Mouse (Mus musculus): ENCODE data around the gene Cfdp1.

Gene Cfdp1

DNA sequence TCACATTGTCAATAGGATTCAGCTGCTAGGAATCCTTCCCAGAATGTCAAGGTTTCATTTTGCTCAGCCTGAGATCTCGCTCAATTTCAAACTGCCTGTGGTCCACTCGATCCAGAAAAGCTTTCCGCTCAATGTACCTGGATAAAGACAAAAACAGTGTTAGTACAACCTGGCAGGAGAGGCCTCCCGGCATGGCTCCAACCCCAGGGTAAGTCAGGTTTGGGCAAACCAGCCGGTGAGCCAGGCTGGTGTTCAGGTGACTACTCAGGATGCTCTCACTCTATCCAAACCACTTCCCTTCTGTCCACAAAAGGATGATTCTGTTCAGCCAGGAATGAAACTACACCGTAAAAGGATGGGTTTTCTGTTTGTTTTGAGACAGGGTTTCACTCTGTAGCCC is 85.4 kb downstream of the Cfdp1 start:
- no peak for DNase-seq

DNA sequence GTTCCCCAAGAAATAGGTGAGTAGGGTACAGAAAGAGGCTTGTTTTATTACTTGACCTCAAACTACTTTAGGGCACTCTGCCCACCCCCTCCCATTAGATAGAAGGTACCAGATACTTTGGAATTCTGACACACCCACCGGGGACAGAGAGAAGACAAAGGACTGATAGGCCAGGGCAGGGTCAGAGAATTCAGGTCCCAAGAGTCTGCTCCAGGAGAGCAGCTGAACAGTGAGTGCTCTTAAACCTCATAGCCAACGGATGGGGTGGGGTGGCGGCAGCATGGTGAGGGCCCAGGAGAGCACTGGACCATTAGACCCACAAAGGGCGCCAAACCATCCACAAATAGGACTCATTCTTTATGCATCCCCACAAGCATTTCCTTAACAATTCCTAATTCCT is 88.5 kb downstream of the Cfdp1 start:
- no peak for DNase-seq

DNA sequence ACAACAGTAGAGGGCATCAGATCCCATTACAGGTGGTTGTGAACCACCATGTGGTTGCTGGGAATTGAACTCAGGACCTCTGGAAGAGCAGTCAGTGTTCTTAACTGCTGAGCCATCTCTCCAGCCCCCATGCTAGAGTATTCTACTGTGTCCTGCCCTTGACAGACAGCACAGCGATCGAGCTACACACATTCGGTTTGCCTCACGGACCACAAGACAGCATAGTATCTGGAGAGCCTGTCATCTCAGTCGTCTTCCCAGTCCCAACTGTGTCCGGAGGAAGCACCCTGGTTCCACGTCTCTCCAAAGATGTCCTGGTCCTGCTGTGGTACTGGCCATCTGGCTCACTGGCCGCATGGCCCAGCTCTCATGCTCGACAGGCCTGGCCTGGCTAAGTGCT is 89.0 kb downstream of the Cfdp1 start:
- no peak for DNase-seq

DNA sequence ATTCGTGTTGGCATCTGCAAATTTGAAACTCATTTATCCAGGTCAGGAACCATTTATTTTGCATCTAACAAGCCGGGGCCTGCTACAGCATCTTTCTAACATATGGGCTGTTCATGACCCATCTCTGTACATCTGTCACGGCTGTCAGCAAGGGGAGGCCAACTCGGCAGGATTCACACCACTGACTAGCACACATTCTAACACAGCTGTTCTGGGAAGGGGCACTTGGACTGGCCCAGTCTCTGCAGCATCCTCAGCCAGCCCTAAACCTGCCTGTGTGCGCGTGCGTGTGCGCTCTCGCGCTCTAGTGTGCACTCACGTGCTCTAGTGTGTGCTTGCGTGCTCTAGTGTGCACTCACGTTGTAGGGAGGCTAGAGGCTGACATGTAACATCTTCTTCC is 93.4 kb downstream of the Cfdp1 start:
- DNase-seq = no peak

DNA sequence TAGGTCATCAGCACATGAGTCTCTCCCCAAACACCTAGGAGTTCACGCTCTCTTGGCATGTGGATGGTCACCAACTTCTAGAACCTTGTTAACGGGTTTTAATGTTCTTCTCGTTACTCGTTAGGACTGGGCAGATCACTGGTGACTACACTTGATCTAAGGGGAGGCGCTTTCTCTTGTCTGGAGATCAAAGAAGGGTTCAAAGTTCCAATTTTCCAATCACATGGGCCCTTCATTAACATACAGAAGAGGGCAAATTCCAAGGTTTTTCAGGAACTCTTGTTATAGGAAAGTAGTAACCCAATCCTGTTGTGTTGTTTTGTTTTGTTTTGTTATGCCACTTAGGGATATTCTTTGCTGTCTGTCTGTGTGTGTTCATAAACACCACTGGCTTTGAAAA is 95.3 kb downstream of the Cfdp1 start:
- DNase-seq = no peak

- DNase-seq = no peak
These were observed 96.5 kb downstream of the Cfdp1 start for GRCm38 (mm10) chr8:111757599-111757998.

GRCm38 (mm10) chr8:111754736-111755135 is 99.4 kb downstream of the Cfdp1 start:
- no peak for DNase-seq

- no peak for DNase-seq
These were observed 100.0 kb downstream of the Cfdp1 start for GRCm38 (mm10) chr8:111754088-111754487.

DNA sequence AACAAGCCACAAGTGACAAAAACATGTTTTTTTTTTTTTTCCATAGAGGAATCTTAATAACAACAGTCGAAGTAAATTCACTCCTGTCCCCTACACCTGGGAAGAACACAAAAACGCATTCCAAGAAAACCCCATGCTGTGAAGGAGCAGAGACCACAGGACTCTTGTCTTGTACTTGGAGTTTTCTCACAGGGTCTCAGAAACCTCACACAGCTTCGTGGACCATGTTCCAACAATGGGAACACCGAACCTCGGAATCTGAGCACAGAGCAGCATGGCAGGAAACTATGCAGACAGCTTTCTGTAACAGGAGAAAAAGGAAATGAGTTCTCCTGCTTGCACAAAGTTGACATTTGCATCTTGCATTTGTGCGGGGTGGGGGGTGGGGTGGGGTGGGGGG is 105.3 kb downstream of the Cfdp1 start:
- no peak for DNase-seq

DNA sequence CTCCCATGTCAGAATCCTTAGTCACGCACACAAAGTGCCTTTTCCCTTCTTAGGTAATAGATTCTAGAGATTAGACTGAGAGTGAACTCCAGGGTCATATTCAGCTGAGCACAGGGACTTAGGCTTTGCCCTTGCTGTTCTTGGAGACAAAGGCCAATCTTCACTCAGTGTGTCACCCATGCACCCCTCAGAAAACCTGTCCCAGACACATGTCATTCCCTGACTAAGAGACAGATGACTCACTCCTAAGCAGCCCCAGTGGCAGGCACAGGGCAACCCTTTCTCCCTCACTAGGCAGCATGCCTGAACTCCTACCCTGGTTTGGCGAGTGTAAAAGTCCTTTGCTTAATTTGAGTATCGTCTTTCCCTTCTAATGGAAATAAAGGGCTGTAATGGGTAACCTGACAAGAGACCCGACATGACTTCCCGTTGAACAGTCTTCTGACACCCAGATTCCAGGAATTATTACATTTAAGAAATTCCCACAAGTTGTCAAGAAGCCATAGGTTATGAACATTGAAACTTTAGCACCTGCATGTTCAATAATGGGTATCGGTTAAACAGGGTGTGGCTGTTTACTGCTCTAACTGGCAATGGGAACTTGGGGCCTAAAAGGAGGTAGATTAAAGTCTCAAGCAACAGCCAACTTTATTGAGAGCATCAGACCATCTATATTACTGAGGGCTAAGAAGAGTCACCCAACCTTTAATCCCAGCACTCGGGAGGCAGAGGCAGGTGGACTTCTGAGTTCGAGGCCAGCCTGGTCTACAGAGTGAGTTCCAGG is 106.0 kb downstream of the Cfdp1 start:
- DNase-seq = no peak

GRCm38 (mm10) chr8:111746582-111747465 is 107.3 kb downstream of the Cfdp1 start:
- no peak for DNase-seq

DNA sequence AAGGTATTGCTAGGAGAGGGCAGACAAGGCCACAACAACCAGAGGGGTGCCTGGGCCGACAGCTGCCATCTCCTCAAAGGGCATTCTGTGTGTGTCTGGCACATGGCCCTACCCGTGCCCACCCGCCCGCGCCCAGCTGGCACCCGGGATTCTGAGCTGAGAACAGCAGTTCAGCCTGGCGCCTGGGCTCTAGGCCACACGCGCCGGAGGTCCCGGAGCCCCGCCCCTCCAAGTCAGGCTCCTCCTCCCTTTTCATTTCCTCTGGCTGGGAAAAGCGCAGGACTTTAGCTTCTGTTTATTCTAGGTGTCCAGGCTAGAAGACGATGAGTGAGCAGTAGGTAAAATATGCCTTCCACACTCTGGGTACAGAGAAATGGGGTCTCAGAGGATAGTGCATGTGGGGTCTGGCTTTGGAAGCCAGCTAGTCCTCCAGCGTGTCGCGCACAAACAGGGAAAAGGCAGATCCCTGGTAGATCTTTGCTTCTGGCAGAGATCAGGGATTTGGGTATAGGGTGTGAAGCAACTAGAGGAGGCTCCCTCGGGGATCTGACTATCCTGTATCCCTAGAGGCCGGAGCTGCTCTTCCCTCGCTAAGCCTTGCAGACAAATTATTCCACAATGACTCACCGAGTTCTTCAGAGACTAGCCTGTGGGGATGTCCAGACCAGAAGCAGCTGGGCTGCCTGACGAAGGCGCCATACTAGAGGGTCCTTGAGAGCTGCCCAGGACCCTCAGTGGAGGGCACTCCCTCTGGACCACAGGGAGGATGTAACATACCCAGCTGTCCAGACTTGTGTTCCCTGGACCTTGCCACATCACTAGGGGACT is 108.3 kb downstream of the Cfdp1 start:
- DNase-seq = peak; percentile 74

DNA sequence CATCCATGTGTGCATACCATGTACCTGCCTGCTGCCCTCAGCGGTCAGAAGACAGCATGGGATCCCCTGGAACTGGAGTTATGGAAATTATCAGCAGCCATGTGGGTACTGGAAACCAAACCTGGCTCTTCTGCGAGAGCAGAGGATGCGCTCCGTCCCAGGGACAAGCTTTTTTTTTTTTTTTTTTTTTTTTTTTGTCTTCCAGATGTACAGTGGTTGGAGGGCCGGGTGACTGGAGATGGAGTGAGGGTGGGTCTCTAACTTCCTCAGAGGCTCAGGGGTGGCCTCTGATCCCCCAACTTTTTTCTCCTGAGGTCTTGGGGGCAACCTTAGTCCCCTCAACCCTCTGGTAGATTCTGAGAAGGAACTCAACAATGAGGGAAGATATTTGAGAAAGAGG is 109.0 kb downstream of the Cfdp1 start:
- DNase-seq = no peak

GRCm38 (mm10) chr8:111743792-111744696 is 110.0 kb downstream of the Cfdp1 start, which contains the start of gene Bcar1:
Gene Bcar1, minus strand, starts transcription at chr8:111743809.
- DNase-seq = peak; percentile 82

GRCm38 (mm10) chr8:111743101-111743791 is 110.8 kb downstream of the Cfdp1 start:
- no peak for DNase-seq

DNA sequence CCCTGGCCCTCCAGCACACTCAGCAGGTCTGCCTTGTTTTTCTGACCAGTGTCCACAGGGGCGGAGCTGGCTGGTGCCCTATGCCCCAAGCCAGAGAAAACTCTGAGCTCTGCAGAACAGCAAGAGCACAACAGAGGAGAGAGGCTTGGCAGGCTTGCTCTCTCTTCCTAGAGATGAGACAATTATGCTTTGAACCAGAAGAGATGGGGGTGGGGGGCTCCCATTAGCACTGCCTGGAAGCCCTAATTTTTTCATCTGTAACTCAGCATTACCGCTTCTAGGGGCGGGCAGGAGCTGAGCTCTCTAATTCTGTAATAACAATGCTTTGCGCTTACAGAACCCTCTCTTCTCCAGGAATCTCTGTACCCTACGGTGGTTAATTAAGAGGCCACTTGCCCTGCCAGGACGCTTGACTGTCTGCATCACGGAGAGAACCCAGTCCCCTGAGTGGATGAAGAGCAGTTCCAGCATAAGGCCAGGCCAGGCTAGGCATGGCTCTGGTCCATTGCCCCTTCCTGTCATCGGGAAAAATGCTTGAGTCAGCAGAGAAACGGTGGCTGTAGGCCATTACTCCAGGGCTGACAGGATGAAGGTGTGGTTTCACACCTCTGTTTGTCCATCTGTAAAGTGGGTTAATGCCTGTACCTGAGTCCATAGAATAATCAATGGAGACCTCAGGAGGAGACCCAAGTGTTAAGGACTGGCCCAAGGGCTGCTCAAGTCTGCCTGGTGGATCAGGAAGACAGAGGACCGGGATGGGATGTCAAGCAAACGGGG is 111.6 kb downstream of the Cfdp1 start:
- DNase-seq = no peak

GRCm38 (mm10) chr8:111741556-111741955 is 112.5 kb downstream of the Cfdp1 start:
- DNase-seq = no peak

GRCm38 (mm10) chr8:111740994-111741393 is 113.1 kb downstream of the Cfdp1 start:
- DNase-seq = no peak

DNA sequence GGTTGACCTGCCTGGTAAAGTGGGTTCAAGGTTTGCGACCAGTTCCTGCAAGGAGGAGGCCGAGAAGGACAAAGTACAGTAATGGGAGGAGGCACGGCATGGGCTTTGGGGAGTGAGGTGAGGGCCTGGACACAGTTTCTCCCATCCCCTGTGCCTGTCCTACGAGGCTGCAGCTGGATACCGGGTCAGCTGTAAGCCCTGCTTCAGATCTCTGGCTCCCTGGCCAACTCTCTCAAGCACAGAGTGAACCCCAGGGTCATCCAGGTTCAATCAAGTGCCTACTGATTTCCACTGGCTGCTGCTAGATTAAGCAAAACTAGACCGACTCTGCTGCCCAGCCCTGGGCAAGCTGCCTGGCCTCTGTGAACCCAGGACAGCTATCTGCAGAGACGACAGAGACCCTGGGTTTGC is 113.8 kb downstream of the Cfdp1 start:
- no peak for DNase-seq

DNA sequence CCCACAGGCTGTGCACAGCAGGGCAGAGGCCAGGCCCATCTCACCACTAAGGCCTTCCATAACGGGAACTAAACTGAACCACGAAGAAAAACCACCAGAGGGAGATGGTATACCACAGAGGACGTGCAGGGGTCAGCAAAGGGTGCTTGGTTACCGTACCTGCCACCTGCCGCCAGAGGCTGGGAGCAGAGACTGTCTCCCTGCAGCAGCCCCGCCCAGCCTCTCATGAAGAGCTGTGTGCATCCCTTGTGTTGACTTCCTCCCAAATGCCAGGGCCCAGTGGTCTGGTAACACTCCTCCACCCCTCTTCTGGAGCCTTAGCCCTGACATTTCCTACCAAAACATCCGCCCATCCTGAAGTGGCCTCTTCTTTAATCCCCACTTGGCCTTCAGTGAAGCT is 114.5 kb downstream of the Cfdp1 start:
- DNase-seq = no peak

DNA sequence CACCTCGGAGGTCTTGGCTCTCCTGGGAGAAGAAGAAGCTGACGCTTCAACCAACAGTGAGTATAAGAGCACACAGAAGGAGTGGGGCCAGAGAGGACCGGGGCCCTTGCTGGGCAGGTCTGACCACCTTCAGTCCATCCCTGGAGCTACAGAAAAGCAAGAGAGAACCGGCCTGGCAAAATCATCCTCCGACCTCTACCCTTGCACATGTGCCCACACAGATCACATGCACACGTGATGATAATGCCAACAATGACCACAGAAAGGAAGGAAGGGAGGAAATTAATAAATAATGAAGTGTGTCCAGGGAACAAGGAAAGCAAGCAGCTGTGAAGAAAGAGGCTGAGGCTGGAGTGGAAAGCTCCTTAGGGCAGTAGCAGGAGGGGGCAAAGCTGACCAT is 115.2 kb downstream of the Cfdp1 start:
- no peak for DNase-seq

Data from right cerebral cortex, postnatal 14 days (tissue).